Mouse (Mus musculus) ES-E14 (cell line): ENCODE measurements around the gene Hs3st1. TPM values are rescaled to one million over a fixed set of nuclear protein-coding genes. Genes with fewer than 3 reads are reported as not detected.
"Not testable (repeated sequence)": the region's sequence is repeated elsewhere in the genome, so short reads cannot be mapped to it uniquely, and the experiment has no call there.

Source experiments
- DNase-seq: peaks from one replicate; pipeline ENCODE4 v3.0.0-alpha.2; 2013; ENCODE audit warnings: low read depth, low spot score
- H3K27ac ChIP-seq: 2 replicates; pipeline ENCODE4 v1.5.1; 2012; ENCODE audit warnings: low read depth, mild to moderate bottlenecking, low read length, moderate library complexity, mixed read lengths; ENCODE audit not compliant: poor library complexity, insufficient read depth, severe bottlenecking
- H3K36me3 ChIP-seq: 2 replicates; pipeline ENCODE4 v1.6.1; 2012; ENCODE audit warnings: mild to moderate bottlenecking, low read length, moderate library complexity, mixed read lengths; ENCODE audit not compliant: control insufficient read depth, poor library complexity, insufficient read depth, severe bottlenecking
- H3K4me1 ChIP-seq, 2 experiments: fragments of 150-350 bp in 1 of 2; sonication (generic) in 1 of 2; 2 replicates each; pipeline ENCODE4 v1.6.1; 2012; ENCODE audit warnings: low read length in 2 of 2, mild to moderate bottlenecking in 1 of 2, mixed read lengths in 1 of 2; ENCODE audit not compliant: control insufficient read depth in 2 of 2, insufficient read depth in 2 of 2, poor library complexity in 1 of 2
- H3K4me3 ChIP-seq, 2 experiments: fragments of 150-350 bp in 1 of 2; sonication (generic) in 1 of 2; 2 replicates each; pipeline ENCODE4 v1.5.1; 2012; ENCODE audit warnings: low read length in 2 of 2, low read depth in 1 of 2, mild to moderate bottlenecking in 1 of 2, mixed read lengths in 1 of 2; ENCODE audit not compliant: insufficient read depth in 1 of 2, poor library complexity in 1 of 2, severe bottlenecking in 1 of 2
- H3K9ac ChIP-seq: 2 replicates; pipeline ENCODE4 v1.6.1; 2012; ENCODE audit warnings: low read depth, mild to moderate bottlenecking, low read length, mixed read lengths; ENCODE audit not compliant: poor library complexity, insufficient read depth, severe bottlenecking
- H3K9me3 ChIP-seq: fragments of 150-350 bp; sonication (generic); 2 replicates; pipeline ENCODE4 v1.6.1; 2012; ENCODE audit warnings: low read depth, mild to moderate bottlenecking, low read length; ENCODE audit not compliant: control insufficient read depth, insufficient read depth
- CHD2 ChIP-seq: IDR thresholded peaks from 2 replicates; pipeline ENCODE4 v1.6.1; 2014; ENCODE audit warnings: mild to moderate bottlenecking, low read depth, low read length, inconsistent platforms
- HCFC1 ChIP-seq: IDR thresholded peaks from 2 replicates; pipeline ENCODE4 v1.6.1; 2012; ENCODE audit warnings: low read length, inconsistent platforms, borderline replicate concordance; ENCODE audit not compliant: insufficient read depth
- MAFK ChIP-seq: IDR thresholded peaks from 2 replicates; pipeline ENCODE4 v1.6.1; 2014; ENCODE audit warnings: mild to moderate bottlenecking, low read depth, low read length, inconsistent platforms; ENCODE audit not compliant: insufficient read depth
- ZC3H11A ChIP-seq: IDR thresholded peaks from 2 replicates; pipeline ENCODE4 v1.6.1; 2012; ENCODE audit warnings: low read depth, mild to moderate bottlenecking, inconsistent platforms, low read length, borderline replicate concordance
- ZNF384 ChIP-seq: IDR thresholded peaks from 2 replicates; pipeline ENCODE4 v1.6.1; 2012; ENCODE audit warnings: low read depth, low read length, inconsistent platforms
- in situ Hi-C, 2 experiments: fragments of 600-800 bp; cut with MboI; formaldehyde crosslinking; loops; one replicate each; pipeline ENCODE4 v1.15.1; 2025; ENCODE audit warnings: low sequenced_read_pairs in 2 of 2, inconsistent platforms in 1 of 2; ENCODE audit not compliant: unreplicated experiment in 2 of 2
- total RNA-seq: library from RNA; depleted of rRNA; stranded (reverse); fragments of 300-350 nt; gene quantifications from 2 replicates; pipeline ENCODE4 v1.2.3, GENCODE M21; 2012; rRNA removed

Hs3st1 gene
- 2.0 and 6.9 TPM in 2 replicates for total RNA-seq

DNA sequence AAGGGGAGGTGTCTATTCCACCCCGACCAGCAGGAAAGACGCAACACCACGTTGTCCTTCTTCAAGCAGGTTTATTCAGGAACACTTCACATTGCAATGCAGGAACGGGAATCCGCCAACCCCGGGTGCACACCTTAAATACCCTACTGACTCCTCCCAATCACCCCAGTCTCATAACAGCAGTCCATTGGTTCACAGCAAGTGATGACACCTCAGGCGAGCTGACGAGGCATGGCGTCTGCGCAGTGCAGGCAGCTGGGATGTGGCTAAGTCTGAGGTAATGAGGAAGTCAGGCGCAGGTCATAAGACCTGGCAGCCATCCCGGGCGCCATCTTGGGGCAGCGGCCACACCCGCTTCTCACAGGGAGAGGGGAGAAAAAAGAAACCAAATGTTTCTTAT is at the start of gene Hs3st1:
Gene Hs3st1, minus strand, starts transcription at position 101 of the 400 bp plus-strand sequence.
- H3K9ac ChIP-seq, H3K4me3 ChIP-seq, DNase-seq, H3K4me1 ChIP-seq, H3K27ac ChIP-seq, in situ Hi-C loops, H3K36me3 ChIP-seq, H3K9me3 ChIP-seq: not testable (repeated sequence)

DNA sequence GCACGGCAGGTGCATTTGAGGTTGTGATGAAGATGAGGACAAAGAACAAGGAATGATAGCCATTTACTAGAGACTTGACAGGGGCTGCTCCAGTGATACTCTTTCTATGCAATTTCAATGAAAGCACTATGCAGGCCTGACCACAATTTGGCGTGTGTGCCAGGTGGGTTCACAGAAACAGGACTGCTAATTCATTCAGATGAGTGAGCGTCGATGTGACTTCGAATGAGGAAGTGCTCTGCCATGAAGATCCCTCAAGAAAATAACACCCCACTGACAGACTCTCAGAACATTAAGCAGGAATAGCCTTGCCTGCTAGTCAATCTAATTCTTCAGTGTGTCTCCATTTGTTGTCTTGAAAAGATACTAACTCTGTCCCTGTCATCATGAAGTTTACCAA is 49.4 kb upstream of the Hs3st1 start:
- H3K4me1 ChIP-seq, result no peaks in the 10 kb centered on the region
- TF ChIP-seq MAFK (no peak), HCFC1 (no peak), ZNF384 (no peak), ZC3H11A (no peak), CHD2 (no peak)
- no peak overlapping the region for H3K9ac ChIP-seq
- H3K36me3 ChIP-seq, result no peaks in the 10 kb centered on the region
- in situ Hi-C loops, result no loop called here
- H3K27ac ChIP-seq, result no peak overlapping the region
- no peak overlapping the region for H3K4me3 ChIP-seq
- DNase-seq, result no peak
- H3K9me3 ChIP-seq, result no peaks in the 10 kb centered on the region

DNA sequence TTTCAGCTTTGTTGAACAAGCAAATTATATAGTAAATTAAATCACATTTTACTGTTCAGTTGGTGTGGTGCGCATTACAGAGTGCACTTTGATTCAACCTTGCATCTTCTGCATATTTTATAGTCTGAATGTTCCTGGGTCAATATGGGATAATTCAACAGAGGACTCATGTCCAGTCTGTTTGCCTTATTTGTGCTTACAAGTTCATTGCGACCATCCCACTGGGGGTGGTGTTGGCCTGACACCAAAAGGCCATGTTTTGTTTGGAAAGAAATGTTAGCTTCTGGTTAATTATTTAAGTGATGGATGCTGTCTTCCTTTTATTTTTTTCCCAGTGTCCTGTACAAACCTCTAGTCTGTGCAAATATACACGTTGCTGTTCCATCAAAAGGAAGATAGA is 48.7 kb upstream of the Hs3st1 start:
- no peak overlapping the region for H3K27ac ChIP-seq
- H3K9ac ChIP-seq, result no peak overlapping the region
- no peak for TF ChIP-seq MAFK
- TF ChIP-seq ZC3H11A, result no peak
- TF ChIP-seq HCFC1, result no peak
- no peak for TF ChIP-seq ZNF384
- no peak for TF ChIP-seq CHD2
- no peak overlapping the region for H3K4me3 ChIP-seq
- no peaks in the 10 kb centered on the region for H3K9me3 ChIP-seq
- in situ Hi-C loops, result no loop called here
- H3K36me3 ChIP-seq, result no peaks in the 10 kb centered on the region
- DNase-seq, result no peak
- no peaks in the 10 kb centered on the region for H3K4me1 ChIP-seq

DNA sequence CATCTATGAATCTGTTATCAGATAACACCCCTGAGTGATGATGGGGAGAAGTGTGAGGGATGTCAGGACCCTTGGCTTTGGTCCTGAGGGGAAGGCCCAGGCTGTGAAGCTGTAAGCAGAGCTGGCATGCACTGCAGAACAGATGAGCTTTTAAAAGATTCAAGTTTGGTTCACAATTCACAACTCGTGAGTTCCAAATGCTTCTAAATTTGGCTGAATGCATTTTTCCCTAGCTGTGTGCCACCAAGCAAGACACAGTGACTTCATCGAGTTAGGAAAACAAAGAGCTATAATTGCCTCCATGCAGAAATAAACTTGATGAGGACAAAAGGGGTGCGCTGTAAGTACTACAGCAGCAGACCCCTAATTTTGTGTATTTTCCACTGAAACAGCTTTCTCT is 48.2 kb upstream of the Hs3st1 start:
- no peak for TF ChIP-seq ZNF384
- TF ChIP-seq MAFK, result no peak
- no peak for TF ChIP-seq CHD2
- no peak for TF ChIP-seq HCFC1
- no peak for TF ChIP-seq ZC3H11A

DNA sequence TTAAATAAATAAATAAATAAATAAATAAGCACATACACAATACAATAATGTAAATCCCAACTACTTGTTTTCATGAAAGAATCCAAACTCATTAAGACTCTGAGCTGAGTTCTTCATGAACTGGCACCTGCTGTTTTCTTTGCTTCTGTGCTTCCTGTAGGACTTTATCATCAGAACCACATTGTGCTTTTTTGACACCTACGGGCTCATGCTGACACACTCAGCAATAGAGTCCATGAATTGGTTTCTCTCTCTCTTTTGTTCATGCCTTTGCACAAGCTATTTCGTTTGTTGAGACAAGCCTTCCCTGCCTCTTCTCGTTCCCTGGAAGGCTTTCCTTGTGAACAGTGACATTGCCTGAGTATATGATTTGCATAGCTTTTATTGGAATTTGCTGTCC is 46.8 kb upstream of the Hs3st1 start:
- no peak overlapping the region for H3K9ac ChIP-seq
- H3K36me3 ChIP-seq, result no peaks in the 10 kb centered on the region
- no peak for DNase-seq
- no peaks in the 10 kb centered on the region for H3K9me3 ChIP-seq
- no peak overlapping the region for H3K27ac ChIP-seq
- in situ Hi-C loops, result no loop called here
- no peaks in the 10 kb centered on the region for H3K4me1 ChIP-seq
- TF ChIP-seq ZC3H11A (no peak), HCFC1 (no peak), ZNF384 (no peak), MAFK (no peak), CHD2 (no peak)
- H3K4me3 ChIP-seq, result no peak overlapping the region

More for the DNA sequence above, 48.2 kb upstream of the Hs3st1 start:
- Histone ChIP-seq H3K36me3 (no peaks in the 10 kb centered on the region), H3K27ac (no peak overlapping the region), H3K9ac (no peak overlapping the region), H3K4me1 (no peaks in the 10 kb centered on the region), H3K9me3 (no peaks in the 10 kb centered on the region), H3K4me3 (no peak overlapping the region)
- DNase-seq, result no peak
- in situ Hi-C loops, result no loop called here
